Comparison of ENCODE assay signal across 21 mouse cellular contexts in the genomic region with DNA sequence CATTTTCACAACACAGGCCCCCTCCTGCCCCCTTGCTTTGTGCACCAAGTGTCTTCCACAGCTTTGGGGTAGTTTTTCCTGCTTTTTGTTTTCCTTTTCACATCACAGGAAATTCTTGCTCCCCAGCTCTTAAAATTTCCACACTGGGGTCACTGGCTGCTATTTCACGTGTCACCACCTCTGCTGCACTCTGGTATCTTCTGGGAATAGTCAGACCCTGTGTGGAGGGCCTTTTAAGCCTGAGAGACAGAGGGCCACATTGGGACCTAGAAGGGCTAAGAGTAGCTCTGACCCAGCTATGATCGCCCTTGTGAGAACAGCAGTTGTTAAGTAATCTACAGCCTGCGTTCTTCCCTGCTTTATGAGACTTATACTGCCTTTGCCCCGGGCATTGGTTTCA.
DNase-seq lines count a peak whose midpoint lies in the region; ATAC-seq and TF ChIP-seq lines count a peak whose summit lies in the region.
"Had no signal": no experiment of that assay in that cellular context is flagged by ENCODE, and none has a peak within 500 bp of the region (broad histone marks: within the 10 kb centered on the region; RNA-seq: fewer than 3 reads in every experiment).

No protein-coding gene starts in this region.

- no peak for ATAC-seq in heart, embryonic 13.5 days (ENCODE audit: extremely low read depth, insufficient number of reproducible peaks, low FRiP score, low TSS enrichment)
- no peak for ATAC-seq in midbrain, embryonic 11.5 days (ENCODE audit: low FRiP score)
- no peak for ATAC-seq in midbrain, embryonic 14.5 days (ENCODE audit: low FRiP score, low TSS enrichment)
- ATAC-seq: forebrain, embryonic 16.5 days; inflammation-experienced regulatory T-cells, adult 6 months; midbrain, embryonic 13.5 days had no signal

- H3K27me3 ChIP-seq in heart, embryonic 13.5 days (replicated peaks): no peaks in the 10 kb centered on the region
- H3K27me3 ChIP-seq in midbrain, embryonic 11.5 days (ENCODE audit: control insufficient read depth, insufficient read depth, low read length): no peaks in the 10 kb centered on the region
- H3K27me3 ChIP-seq in midbrain, embryonic 14.5 days (ENCODE audit: control insufficient read depth, insufficient read depth, low read length): no peaks in the 10 kb centered on the region
- H3K27me3 ChIP-seq: embryonic facial prominence, embryonic 15.5 days; liver, embryonic 13.5 days; midbrain, embryonic 13.5 days had no signal

- 51% methylated on average over 4 of the region's 4 CpGs for WGBS in heart, embryonic 13.5 days
- 84% methylated on average over 4 of the region's 4 CpGs for WGBS in midbrain, embryonic 11.5 days
- 82% methylated on average over 4 of the region's 4 CpGs for WGBS in midbrain, embryonic 14.5 days

- H3K9ac ChIP-seq in heart, embryonic 13.5 days: 0 out of 2 replicates have a peak overlapping the region, but pooled peaks have one; percentile 25
- no peak overlapping the region for H3K9ac ChIP-seq in midbrain, embryonic 11.5 days (ENCODE audit: low read length)
- H3K9ac ChIP-seq in midbrain, embryonic 14.5 days (replicated peaks; ENCODE audit: low read length): no peak overlapping the region
- H3K9ac ChIP-seq: embryonic facial prominence, embryonic 15.5 days; hindbrain, embryonic 14.5 days; liver, embryonic 13.5 days; midbrain, embryonic 13.5 days had no signal

- H3K4me1 ChIP-seq in heart, embryonic 13.5 days: peaks cover 54% of the 10 kb centered on the region
- no peaks in the 10 kb centered on the region for H3K4me1 ChIP-seq in midbrain, embryonic 11.5 days (ENCODE audit: control insufficient read depth, insufficient read depth, low read length)
- H3K4me1 ChIP-seq in midbrain, embryonic 14.5 days (ENCODE audit: control insufficient read depth, insufficient read depth, low read length): no peaks in the 10 kb centered on the region
- H3K4me1 ChIP-seq: embryonic facial prominence, embryonic 15.5 days; liver, embryonic 13.5 days had no signal

- H3K36me3 ChIP-seq in heart, embryonic 13.5 days: no peaks in the 10 kb centered on the region
- no peaks in the 10 kb centered on the region for H3K36me3 ChIP-seq in midbrain, embryonic 11.5 days (ENCODE audit: control insufficient read depth, insufficient read depth, low read length)
- no peaks in the 10 kb centered on the region for H3K36me3 ChIP-seq in midbrain, embryonic 14.5 days (ENCODE audit: control insufficient read depth, insufficient read depth, low read length)
- H3K36me3 ChIP-seq: embryonic facial prominence, embryonic 15.5 days; liver, embryonic 13.5 days; midbrain, embryonic 13.5 days had no signal

- H3K4me2 ChIP-seq in heart, embryonic 13.5 days: no peak overlapping the region
- no peak overlapping the region for H3K4me2 ChIP-seq in midbrain, embryonic 11.5 days
- H3K4me2 ChIP-seq in midbrain, embryonic 14.5 days (ENCODE audit: low read length): no peak overlapping the region
- H3K4me2 ChIP-seq: embryonic facial prominence, embryonic 15.5 days; hindbrain, embryonic 14.5 days; liver, embryonic 13.5 days; midbrain, embryonic 13.5 days had no signal

- TF ChIP-seq CTCF in gastrocnemius, adult 2 months (IDR thresholded peaks at IDR 0.05): no peak

- intact Hi-C loops in gastrocnemius, adult 2 months (cut with DNase I): no loop called here

- no peaks in the 10 kb centered on the region for H3K9me3 ChIP-seq in heart, embryonic 13.5 days
- no peaks in the 10 kb centered on the region for H3K9me3 ChIP-seq in midbrain, embryonic 11.5 days (ENCODE audit: control insufficient read depth, low read length)
- H3K9me3 ChIP-seq in midbrain, embryonic 14.5 days (ENCODE audit: control insufficient read depth, low read length): no peaks in the 10 kb centered on the region
- H3K9me3 ChIP-seq: embryonic facial prominence, embryonic 15.5 days; liver, embryonic 13.5 days; midbrain, embryonic 13.5 days had no signal

- peak overlapping the region; percentile 35; the same call in 1 of the 2 replicates for H3K27ac ChIP-seq in gastrocnemius, adult 2 months
- H3K27ac ChIP-seq in heart, embryonic 13.5 days (replicated peaks): peak overlapping the region; percentile 30; the same call in 1 of the 2 replicates
- no peak overlapping the region for H3K27ac ChIP-seq in midbrain, embryonic 11.5 days (ENCODE audit: low read depth, low read length)
- no peak overlapping the region for H3K27ac ChIP-seq in midbrain, embryonic 14.5 days (replicated peaks; ENCODE audit: low read depth, low read length)
- H3K27ac ChIP-seq: embryonic facial prominence, embryonic 15.5 days; hindbrain, embryonic 14.5 days; liver, embryonic 13.5 days; midbrain, embryonic 13.5 days had no signal

- DNase-seq in gastrocnemius, adult 2 months: peak; percentile 23
- no peak for DNase-seq in gastrocnemius, postnatal 10 days
- no peak for DNase-seq in heart, adult 8-10 months (ENCODE audit: low spot score)
- peak; percentile 51 for DNase-seq in midbrain, embryonic 11.5 days (ENCODE audit: low spot score, missing footprints)
- no peak for DNase-seq in midbrain, embryonic 14.5 days
- DNase-seq in kidney, postnatal 36 days: peak; percentile 24 to 50
- DNase-seq in lung, postnatal 25 days (ENCODE audit: low spot score): no peak
- DNase-seq: adrenal gland, postnatal 10 days; cerebellum, adult 2 months; gastrocnemius, postnatal 25 days; liver, embryonic 13.5 days; lung, adult 2 months; lung, postnatal 14 days; thymus, adult 2 months; thymus, postnatal 4 days had no signal

- no peak overlapping the region for H3K4me3 ChIP-seq in gastrocnemius, adult 2 months
- no peak overlapping the region for H3K4me3 ChIP-seq in heart, embryonic 13.5 days
- no peak overlapping the region for H3K4me3 ChIP-seq in midbrain, embryonic 11.5 days (ENCODE audit: low read depth, low read length)
- H3K4me3 ChIP-seq in midbrain, embryonic 14.5 days (replicated peaks; ENCODE audit: low read depth, low read length): no peak overlapping the region
- H3K4me3 ChIP-seq: embryonic facial prominence, embryonic 15.5 days; liver, embryonic 13.5 days; midbrain, embryonic 13.5 days had no signal

Comparison
In these comparisons a context has a peak if more than half of its experiments do, and no peak if none do; other contexts are left out.
1. DNase-seq: peak in gastrocnemius, adult 2 months (single experiment), midbrain, embryonic 11.5 days (single experiment) and kidney, postnatal 36 days (2 of 2); none in gastrocnemius, postnatal 10 days (single experiment), heart, adult 8-10 months (single experiment), midbrain, embryonic 14.5 days (single experiment) and lung, postnatal 25 days (single experiment).
2. H3K27ac ChIP-seq: peak in gastrocnemius, adult 2 months (single experiment) and heart, embryonic 13.5 days (single experiment); none in midbrain, embryonic 11.5 days (single experiment) and midbrain, embryonic 14.5 days (single experiment).